Mouse (Mus musculus): ENCODE measurements around the gene Chrnd. TPM values are rescaled to one million over a fixed set of nuclear protein-coding genes. Genes with fewer than 3 reads are reported as not detected.

Chrnd gene
- polyA plus RNA-seq, 1 experiment from 2014 or later, result not detected

- Histone ChIP-seq H3K4me2 (peak overlapping the region; percentile 55), H3K9ac (no peak overlapping the region; the same call in 1 of the 2 replicates), H3K36me3 (no peaks in the 10 kb centered on the region), H3K9me3 (replicated peaks) (no peaks in the 10 kb centered on the region), H3K27me3 (replicated peaks) (0 out of 2 replicates have a peak, but pooled peaks cover 5% of the 10 kb centered on the region), H3K27ac (no peak overlapping the region; the same call in 1 of the 2 replicates), H3K4me1 (peaks cover 17% of the 10 kb centered on the region), H3K4me3 (0 out of 2 replicates have a peak overlapping the region, but pooled peaks have one; percentile 2)
- ATAC-seq, result peak; percentile 66
- 26% methylated on average over 22 of the region's 22 CpGs for WGBS (ENCODE audit: insufficient replicate concordance)
Observed at GRCm38 (mm10) chr1:87245929-87246815, 55.8 kb downstream of the Chrnd start.

Other genes starting within 250 kb of the Chrnd start
- 0.14 TPM in 1 of 2 replicates, not detected in the other for gene Alppl2, start 100.7 kb upstream of the Chrnd start, polyA plus RNA-seq (2016; fragmentation: Nextera tagmentation; extraction: Ambion mirVana)
- gene Alpi, start 89.0 kb upstream of the Chrnd start, polyA plus RNA-seq (2016; fragmentation: Nextera tagmentation; extraction: Ambion mirVana), result not detected in 2 replicates
- not detected in 2 replicates for gene Akp3, start 65.6 kb upstream of the Chrnd start, polyA plus RNA-seq (2016; fragmentation: Nextera tagmentation; extraction: Ambion mirVana)
- gene Ecel1, start 34.1 kb upstream of the Chrnd start, polyA plus RNA-seq (2016; fragmentation: Nextera tagmentation; extraction: Ambion mirVana), result 0.12 and 0.35 TPM in 2 replicates
- gene Prss56, start 7.3 kb upstream of the Chrnd start, polyA plus RNA-seq (2016; fragmentation: Nextera tagmentation; extraction: Ambion mirVana), result not detected in 2 replicates
- 0.52 and 0.54 TPM in 2 replicates for gene Chrng, start 14.1 kb downstream of the Chrnd start, polyA plus RNA-seq (2016; fragmentation: Nextera tagmentation; extraction: Ambion mirVana)
- gene Eif4e2, start 23.3 kb downstream of the Chrnd start, polyA plus RNA-seq (2016; fragmentation: Nextera tagmentation; extraction: Ambion mirVana), result 114 and 117 TPM in 2 replicates
- gene Efhd1, start 73.8 kb downstream of the Chrnd start, polyA plus RNA-seq (2016; fragmentation: Nextera tagmentation; extraction: Ambion mirVana), result not detected in 2 replicates
- gene Gigyf2, start 136.4 kb downstream of the Chrnd start, polyA plus RNA-seq (2016; fragmentation: Nextera tagmentation; extraction: Ambion mirVana), result 25.4 and 27.8 TPM in 2 replicates
- gene Kcnj13, start 204.1 kb downstream of the Chrnd start, polyA plus RNA-seq (2016; fragmentation: Nextera tagmentation; extraction: Ambion mirVana), result 0.43 and 0.79 TPM in 2 replicates

Measured in liver, embryonic 12.5 days (tissue).